Mouse (Mus musculus) forebrain, postnatal 0 days (tissue): ENCODE results near the gene 2310079G19Rik. TPM values are rescaled to one million over a fixed set of nuclear protein-coding genes. Genes with fewer than 3 reads are reported as not detected.

Experiments
- ATAC-seq: fragments of 200-750 bp; cut with Nextera tagmentation; 2 replicates; pipeline ENCODE4 v1.8.0; 2017; ENCODE audit warnings: mild to moderate bottlenecking, moderate library complexity
- DNase-seq: peaks from one replicate; pipeline ENCODE4 v3.0.0-alpha.2; 2015
- H3K27ac ChIP-seq: fragments of 300-500 bp; sonication (generic); 2 replicates; pipeline ENCODE4 v1.5.1; 2014; ENCODE audit warnings: low read depth, mild to moderate bottlenecking, antibody characterized with exemption, low read length, moderate library complexity, mixed read lengths
- H3K27me3 ChIP-seq: fragments of 300-500 bp; sonication (generic); 2 replicates; pipeline ENCODE4 v1.6.1; 2014; ENCODE audit warnings: mild to moderate bottlenecking, low read length, mixed read lengths; ENCODE audit not compliant: insufficient read depth
- H3K36me3 ChIP-seq: fragments of 300-500 bp; sonication (generic); 2 replicates; pipeline ENCODE4 v1.6.1; 2014; ENCODE audit warnings: mild to moderate bottlenecking, moderate library complexity; ENCODE audit not compliant: insufficient read depth
- H3K4me1 ChIP-seq: fragments of 300-500 bp; sonication (generic); 2 replicates; pipeline ENCODE4 v1.6.1; 2014; ENCODE audit warnings: antibody characterized with exemption; ENCODE audit not compliant: insufficient read depth
- H3K4me2 ChIP-seq: fragments of 300-500 bp; sonication (generic); 2 replicates; pipeline ENCODE4 v1.6.1; 2014; ENCODE audit warnings: low read depth, mild to moderate bottlenecking, moderate library complexity
- H3K4me3 ChIP-seq: fragments of 300-500 bp; sonication (generic); 2 replicates; pipeline ENCODE4 v1.5.1; 2014; ENCODE audit warnings: low read depth, low read length, mixed read lengths
- H3K9ac ChIP-seq: fragments of 300-500 bp; sonication (generic); 2 replicates; pipeline ENCODE4 v1.6.1; 2014; ENCODE audit warnings: mild to moderate bottlenecking
- H3K9me3 ChIP-seq: fragments of 300-500 bp; sonication (generic); 2 replicates; pipeline ENCODE4 v1.6.1; 2016; ENCODE audit warnings: low read length
- CTCF ChIP-seq: sonication (generic); IDR thresholded peaks from 2 replicates; pipeline ENCODE4 v1.5.1; 2016; ENCODE audit warnings: antibody characterized with exemption, control low read depth, low read depth
- WGBS: fragments of 180-500 bp; shearing (Covaris S2); extraction: QIAGEN DNeasy Blood & Tissue Kit; methylation state at CpG from one replicate; pipeline ENCODE4 v1.1.7; 2014; 5-methylcytosine and 5-hydroxymethylcytosine counted together
- polyA plus RNA-seq: library from polyadenylated mRNA; unstranded; fragments of >200 nt; fragmentation: Nextera tagmentation; extraction: Ambion mirVana; gene quantifications from 2 replicates; pipeline ENCODE4 v1.2.1, GENCODE M21; 2015
- total RNA-seq: library from RNA; depleted of rRNA; stranded (reverse); fragments of >200 nt; gene quantifications from 2 replicates; pipeline ENCODE4 v1.2.3, GENCODE M21; 2014

The 2310079G19Rik gene
- total and polyA plus RNA-seq, 2 experiments from 2014 or later, result not detected

GRCm38 (mm10) chr16:88640053-88640452 is 12.6 kb upstream of the 2310079G19Rik start:
- no peak overlapping the region for H3K9ac ChIP-seq
- H3K27ac ChIP-seq, result no peak overlapping the region
- H3K4me2 ChIP-seq, result no peak overlapping the region
- no peaks in the 10 kb centered on the region for H3K4me1 ChIP-seq
- TF ChIP-seq CTCF, result no peak
- H3K4me3 ChIP-seq, result no peak overlapping the region
- 51% methylated on average over 3 of the region's 3 CpGs for WGBS
- no peaks in the 10 kb centered on the region for H3K9me3 ChIP-seq
- H3K36me3 ChIP-seq, result no peaks in the 10 kb centered on the region
- no peaks in the 10 kb centered on the region for H3K27me3 ChIP-seq
- DNase-seq (no peak), ATAC-seq (no peak)

GRCm38 (mm10) chr16:88635142-88635541 is 7.7 kb upstream of the 2310079G19Rik start:
- WGBS, result 39% methylated on average over 4 of the region's 4 CpGs
- ATAC-seq (no peak), DNase-seq (no peak)

DNA sequence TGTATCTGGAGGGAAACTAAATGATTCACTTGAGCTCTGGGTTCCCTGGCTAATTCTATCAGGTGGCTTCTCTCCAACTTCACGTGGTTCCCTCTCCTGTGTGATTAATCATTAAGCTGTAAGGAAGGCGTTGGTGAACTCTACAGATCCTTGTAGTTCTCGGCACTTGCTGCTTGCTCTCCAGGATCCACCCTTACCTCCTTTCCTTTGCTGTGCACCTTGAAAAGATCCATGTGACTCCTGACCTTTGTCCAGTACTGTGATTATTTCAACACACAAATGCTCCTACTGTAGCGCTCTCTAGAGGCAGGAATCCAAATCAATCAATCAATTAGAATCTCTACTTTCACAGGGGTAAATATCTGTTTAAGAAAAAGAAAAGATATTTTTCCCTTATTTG is 4.0 kb upstream of the 2310079G19Rik start:
- Histone ChIP-seq H3K27me3 (no peaks in the 10 kb centered on the region), H3K4me2 (no peak overlapping the region), H3K27ac (no peak overlapping the region), H3K9ac (no peak overlapping the region), H3K4me3 (no peak overlapping the region), H3K36me3 (no peaks in the 10 kb centered on the region), H3K4me1 (no peaks in the 10 kb centered on the region), H3K9me3 (no peaks in the 10 kb centered on the region)
- no peak for ATAC-seq
- DNase-seq, result no peak
- no peak for TF ChIP-seq CTCF
- 82% methylated on average over 4 of the region's 4 CpGs for WGBS

More at GRCm38 (mm10) chr16:88635142-88635541, 7.7 kb upstream of the 2310079G19Rik start:
- no peaks in the 10 kb centered on the region for H3K36me3 ChIP-seq
- H3K9me3 ChIP-seq, result no peaks in the 10 kb centered on the region
- no peaks in the 10 kb centered on the region for H3K4me1 ChIP-seq
- H3K9ac ChIP-seq, result no peak overlapping the region
- TF ChIP-seq CTCF, result no peak
- H3K4me2 ChIP-seq, result no peak overlapping the region
- no peaks in the 10 kb centered on the region for H3K27me3 ChIP-seq
- H3K27ac ChIP-seq, result no peak overlapping the region
- no peak overlapping the region for H3K4me3 ChIP-seq

DNA sequence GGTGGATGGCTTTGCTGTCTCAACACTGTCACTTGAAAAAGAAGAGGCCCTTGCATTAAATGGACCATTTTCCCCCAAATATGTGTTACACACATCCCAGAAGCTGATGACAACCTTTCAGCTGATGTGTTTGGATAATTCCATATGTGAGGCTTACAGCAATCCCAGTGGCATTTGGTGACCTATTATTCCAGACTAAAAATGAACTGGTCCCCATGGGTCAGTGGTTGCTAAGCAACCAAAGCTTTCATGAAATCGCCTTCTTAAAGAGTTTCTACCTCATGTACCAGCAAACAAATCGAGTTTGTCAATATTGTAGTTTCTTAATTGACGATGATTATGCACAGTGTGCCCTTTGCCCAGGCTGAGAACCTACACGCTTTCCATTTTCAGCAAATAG is 14.8 kb downstream of the 2310079G19Rik start:
- Histone ChIP-seq H3K36me3 (no peaks in the 10 kb centered on the region), H3K4me1 (no peaks in the 10 kb centered on the region), H3K27ac (no peak overlapping the region), H3K27me3 (no peaks in the 10 kb centered on the region), H3K9me3 (no peaks in the 10 kb centered on the region), H3K9ac (no peak overlapping the region), H3K4me2 (no peak overlapping the region), H3K4me3 (no peak overlapping the region)
- TF ChIP-seq CTCF, result no peak
- DNase-seq, result no peak
- ATAC-seq, result no peak
- 54% methylated on average over 4 of the region's 4 CpGs for WGBS

- H3K4me1 ChIP-seq, result no peaks in the 10 kb centered on the region
- no peaks in the 10 kb centered on the region for H3K9me3 ChIP-seq
- no peak within 1 kb of the TSS for H3K4me2 ChIP-seq
- WGBS, result 94% methylated on average over 8 of the region's 8 CpGs
- no peak for ATAC-seq
- TF ChIP-seq CTCF, result no peak
- H3K27me3 ChIP-seq, result no peaks in the 10 kb centered on the region
- no peak within 1 kb of the TSS for H3K9ac ChIP-seq
- no peaks in the 10 kb centered on the region for H3K36me3 ChIP-seq
- H3K27ac ChIP-seq, result no peak within 1 kb of the TSS
- DNase-seq, result no peak
- no peak within 1 kb of the TSS for H3K4me3 ChIP-seq
Measured at GRCm38 (mm10) chr16:88611922-88612321, 15.5 kb downstream of the 2310079G19Rik start, which contains the start of gene Krtap24-1. Gene Krtap24-1 (minus strand): TSS chr16:88612279.

- 76% methylated on average over 6 of the region's 6 CpGs for WGBS
Measured at GRCm38 (mm10) chr16:88604570-88604969, 22.9 kb downstream of the 2310079G19Rik start.

DNA sequence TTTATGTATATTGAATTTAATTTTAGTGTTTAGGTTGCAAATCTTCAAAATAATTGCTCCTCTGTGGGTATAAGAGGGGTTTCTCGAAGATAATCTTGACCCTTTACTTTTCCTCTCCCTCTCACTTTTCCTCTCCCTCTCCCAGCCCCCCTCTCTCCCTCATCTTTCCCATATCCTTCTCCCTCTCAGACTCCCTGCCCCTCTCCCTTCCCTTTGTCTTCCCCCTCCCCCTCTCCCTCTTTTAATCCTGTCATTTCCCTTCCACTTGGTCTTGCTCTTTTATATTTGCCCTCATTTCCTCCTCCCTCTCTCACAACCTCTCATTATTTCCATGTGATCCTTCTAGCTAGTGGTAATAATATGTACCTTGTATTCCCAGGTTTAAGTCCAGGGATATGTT is 25.0 kb downstream of the 2310079G19Rik start:
- no peak for TF ChIP-seq CTCF
- 42% methylated on average over 1 of the region's 1 CpGs for WGBS
- Histone ChIP-seq H3K4me2 (no peak overlapping the region), H3K27me3 (no peaks in the 10 kb centered on the region), H3K9ac (no peak overlapping the region), H3K4me1 (peaks cover 4% of the 10 kb centered on the region; the same call in 1 of the 2 replicates), H3K4me3 (no peak overlapping the region), H3K9me3 (no peaks in the 10 kb centered on the region), H3K36me3 (no peaks in the 10 kb centered on the region), H3K27ac (no peak overlapping the region)
- DNase-seq (no peak), ATAC-seq (no peak)

More at GRCm38 (mm10) chr16:88604570-88604969, 22.9 kb downstream of the 2310079G19Rik start:
- Histone ChIP-seq H3K9ac (no peak overlapping the region), H3K27me3 (no peaks in the 10 kb centered on the region), H3K4me2 (no peak overlapping the region), H3K4me1 (peaks cover 4% of the 10 kb centered on the region; the same call in 1 of the 2 replicates), H3K36me3 (no peaks in the 10 kb centered on the region), H3K9me3 (no peaks in the 10 kb centered on the region), H3K27ac (no peak overlapping the region), H3K4me3 (no peak overlapping the region)
- DNase-seq (no peak), ATAC-seq (no peak)
- TF ChIP-seq CTCF, result no peak
